In genomic region chr6:8511447-8511846, GRCm38 (mm10) we compare ENCODE assay signal across 7 mouse cellular contexts. TPM values are rescaled to one million over a fixed set of nuclear protein-coding genes. Genes with fewer than 3 reads are reported as not detected.
A peak's percentile ranks its signal among the peaks of the same experiment; 100 is the strongest.
DNase-seq lines count a peak whose midpoint lies in the region; ATAC-seq and TF ChIP-seq lines count a peak whose summit lies in the region.

No protein-coding gene starts in this region.

- H3K36me3 ChIP-seq in lung, postnatal 0 days (ENCODE audit: insufficient read depth, low read length): no peaks in the 10 kb centered on the region
- H3K36me3 ChIP-seq in forebrain, embryonic 13.5 days (ENCODE audit: poor library complexity, severe bottlenecking): no peaks in the 10 kb centered on the region
- H3K36me3 ChIP-seq in liver, embryonic 12.5 days: no peaks in the 10 kb centered on the region

- no peaks in the 10 kb centered on the region for H3K9me3 ChIP-seq in lung, postnatal 0 days (ENCODE audit: low read length)
- no peaks in the 10 kb centered on the region for H3K9me3 ChIP-seq in forebrain, embryonic 13.5 days (replicated peaks)
- H3K9me3 ChIP-seq in liver, embryonic 12.5 days (replicated peaks): no peaks in the 10 kb centered on the region

- H3K27me3 ChIP-seq in lung, postnatal 0 days (replicated peaks; ENCODE audit: insufficient read depth, low read length): no peaks in the 10 kb centered on the region
- no peaks in the 10 kb centered on the region for H3K27me3 ChIP-seq in forebrain, embryonic 13.5 days
- peaks cover 6% of the 10 kb centered on the region; the same call in 1 of the 2 replicates for H3K27me3 ChIP-seq in liver, embryonic 12.5 days (replicated peaks)

- peak overlapping the region; percentile 90 for H3K4me3 ChIP-seq in lung, postnatal 0 days (ENCODE audit: low read depth, low read length)
- H3K4me3 ChIP-seq in forebrain, embryonic 13.5 days: peak overlapping the region; percentile 98
- H3K4me3 ChIP-seq in liver, embryonic 12.5 days: peak overlapping the region; percentile 91

- 27% methylated on average over 3 of the region's 3 CpGs for WGBS in lung, postnatal 0 days
- 1% methylated on average over 3 of the region's 3 CpGs for WGBS in forebrain, embryonic 13.5 days
- WGBS in liver, embryonic 12.5 days (ENCODE audit: insufficient replicate concordance): 49% methylated on average over 3 of the region's 3 CpGs

- no peak for ATAC-seq in lung, postnatal 0 days
- no peak for ATAC-seq in forebrain, embryonic 13.5 days
- ATAC-seq in liver, embryonic 12.5 days: no peak

- H3K4me1 ChIP-seq in lung, postnatal 0 days (ENCODE audit: insufficient read depth, low read depth, low read length): 0 out of 2 replicates have a peak, but pooled peaks cover 5% of the 10 kb centered on the region
- H3K4me1 ChIP-seq in forebrain, embryonic 13.5 days: peaks cover 36% of the 10 kb centered on the region
- peaks cover 25% of the 10 kb centered on the region for H3K4me1 ChIP-seq in liver, embryonic 12.5 days

- peak overlapping the region; percentile 82 for H3K4me2 ChIP-seq in lung, postnatal 0 days (replicated peaks; ENCODE audit: low read depth, low read length)
- H3K4me2 ChIP-seq in forebrain, embryonic 13.5 days: peak overlapping the region; percentile 79
- peak overlapping the region; percentile 94 for H3K4me2 ChIP-seq in liver, embryonic 12.5 days

- no peak for TF ChIP-seq EP300 in lung, postnatal 0 days (IDR thresholded peaks at IDR 0.05)

- no peak for TF ChIP-seq CTCF in lung, postnatal 0 days (IDR thresholded peaks at IDR 0.05)

- no peak for DNase-seq in lung, postnatal 0 days (ENCODE audit: low spot score)
- DNase-seq in lung, postnatal 36 days: no peak
- peak; percentile 49 for DNase-seq in thymus, postnatal 14 days
- DNase-seq in frontal cortex, postnatal 14 days (ENCODE audit: low spot score in 2 of 2): no peak
- no peak for DNase-seq in right cerebral cortex, postnatal 14 days

- H3K9ac ChIP-seq in lung, postnatal 0 days (replicated peaks; ENCODE audit: low read depth): no peak overlapping the region
- H3K9ac ChIP-seq in forebrain, embryonic 13.5 days: peak overlapping the region; percentile 99
- H3K9ac ChIP-seq in liver, embryonic 12.5 days: no peak overlapping the region

- H3K27ac ChIP-seq in lung, postnatal 0 days (ENCODE audit: low read length): no peak overlapping the region
- H3K27ac ChIP-seq in forebrain, embryonic 13.5 days: 0 out of 2 replicates have a peak overlapping the region, but pooled peaks have one; percentile 100
- H3K27ac ChIP-seq in liver, embryonic 12.5 days: no peak overlapping the region

RNA-seq across cellular contexts. Expression of gene Glcci1, which starts 2.0 kb away (rescaled TPM):
- polyA plus RNA-seq in lung, postnatal 0 days (2015; fragmentation: Nextera tagmentation; extraction: Ambion mirVana): 7.1 and 7.7 TPM in 2 replicates
- 9.6 and 14.6 TPM in 2 replicates for polyA plus RNA-seq in forebrain, embryonic 13.5 days (2015; fragmentation: Nextera tagmentation; extraction: Ambion mirVana)
- 1.6 and 1.8 TPM in 2 replicates for polyA plus RNA-seq in liver, embryonic 12.5 days (2016; fragmentation: Nextera tagmentation; extraction: Ambion mirVana)
